Mouse (Mus musculus) liver, embryonic 14 days (tissue): Measurements from ENCODE around the gene I0C0044D17Rik. TPM values are rescaled to one million over a fixed set of nuclear protein-coding genes. Genes with fewer than 3 reads are reported as not detected.

ENCODE experiments used
- polyA plus RNA-seq: library from polyadenylated mRNA; depleted of rRNA; stranded (reverse); fragments of >200 nt; gene quantifications from 2 replicates; pipeline ENCODE4 v1.2.3, GENCODE M21; 2012; rRNA removed

Gene I0C0044D17Rik
- polyA plus RNA-seq, result not detected in 2 replicates

DNA sequence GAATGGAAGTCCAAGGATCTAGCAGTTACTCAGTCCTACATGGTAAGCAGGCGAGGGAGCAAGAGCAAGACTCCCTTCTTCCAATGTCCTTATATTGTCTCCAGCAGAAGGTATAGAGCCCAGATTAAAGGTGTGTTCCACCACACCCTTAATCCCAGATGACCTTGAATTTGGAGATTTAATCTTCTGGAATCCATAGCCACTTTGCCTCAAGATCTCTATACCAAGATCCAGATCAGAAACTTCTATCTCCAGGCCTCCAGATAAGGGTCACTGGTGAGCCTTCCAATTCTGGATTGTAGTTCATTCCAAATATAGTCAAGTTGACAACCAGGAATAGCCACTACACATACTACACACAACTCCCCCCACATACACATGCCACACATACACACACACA is at the start of gene I0C0044D17Rik:
Gene I0C0044D17Rik, minus strand, starts transcription at position 101 of the 400 bp plus-strand sequence.

GRCm38 (mm10) chr4:98817184-98817911 is 6.3 kb downstream of the I0C0044D17Rik start, which contains the start of gene Kank4:
Gene Kank4, minus strand, starts transcription at chr4:98817537.

Other genes with a start within 250 kb of the I0C0044D17Rik start
- 0.01 TPM in 1 of 2 replicates, not detected in the other for gene L1td1, start 97.1 kb downstream of the I0C0044D17Rik start, polyA plus RNA-seq
- gene Kank4, start 6.3 kb downstream of the I0C0044D17Rik start, polyA plus RNA-seq, result 0.14 TPM in 2 replicates
- 32.4 and 33.6 TPM in 2 replicates for gene Usp1, start 100.0 kb upstream of the I0C0044D17Rik start, polyA plus RNA-seq
- 45.3 and 45.9 TPM in 2 replicates for gene Angptl3, start 207.1 kb upstream of the I0C0044D17Rik start, polyA plus RNA-seq